Mouse (Mus musculus) inflammation-experienced regulatory T-cells (primary cell): ENCODE data around the gene Cnot10. TPM values are rescaled to one million over a fixed set of nuclear protein-coding genes. Genes with fewer than 3 reads are reported as not detected.

Experiments
- polyA plus RNA-seq, 2 experiments: library from polyadenylated mRNA; unstranded; fragments of 100-300 nt; shearing (Covaris generic); gene quantifications; one replicate each; pipeline ENCODE4 v1.2.1; 2017

Gene Cnot10
- polyA plus RNA-seq, result 10 to 100 TPM; 54.0 to 64.9 TPM

DNA sequence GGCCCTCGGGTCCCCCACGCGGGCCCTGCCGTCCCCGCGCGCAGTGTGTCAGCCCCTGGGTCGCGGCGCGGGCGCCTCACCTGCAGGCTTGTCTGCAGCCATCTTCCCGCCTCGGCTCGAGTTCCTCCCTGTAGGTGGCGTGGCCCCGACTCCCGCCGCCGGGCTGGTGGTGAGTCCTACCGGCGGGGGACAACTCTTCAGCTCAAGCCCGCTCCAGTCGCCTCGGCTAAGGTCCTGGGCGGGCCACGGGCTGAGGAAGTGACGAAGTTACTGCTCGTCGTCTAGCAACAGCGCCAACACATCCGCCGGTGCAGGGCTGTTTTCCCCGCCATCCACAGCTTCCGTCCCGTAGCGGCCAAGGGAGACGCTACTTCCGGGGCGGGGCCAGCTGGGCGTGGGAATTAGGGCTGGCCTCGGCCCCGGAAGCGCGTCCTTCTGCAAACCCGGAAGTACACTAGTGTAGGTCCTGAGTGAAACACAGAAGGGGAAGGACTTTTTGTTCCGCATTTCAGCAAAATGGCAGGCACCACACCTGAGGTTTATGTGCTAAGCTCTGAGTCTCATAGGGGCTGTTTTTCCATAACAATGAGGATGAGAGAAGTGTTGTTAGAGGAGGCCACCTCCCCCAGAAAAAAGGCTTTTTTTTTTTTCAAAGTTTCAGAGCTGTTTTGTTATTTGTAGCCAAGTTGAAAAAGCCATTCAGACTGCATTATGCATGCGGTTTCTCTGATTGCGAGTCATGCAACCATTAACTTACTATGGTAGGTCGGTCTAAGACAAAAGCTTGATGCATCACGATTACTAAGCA, at the start of gene Cnot10:
Gene Cnot10 (minus strand): TSS at position 346 of the 808 bp plus-strand sequence.

DNA sequence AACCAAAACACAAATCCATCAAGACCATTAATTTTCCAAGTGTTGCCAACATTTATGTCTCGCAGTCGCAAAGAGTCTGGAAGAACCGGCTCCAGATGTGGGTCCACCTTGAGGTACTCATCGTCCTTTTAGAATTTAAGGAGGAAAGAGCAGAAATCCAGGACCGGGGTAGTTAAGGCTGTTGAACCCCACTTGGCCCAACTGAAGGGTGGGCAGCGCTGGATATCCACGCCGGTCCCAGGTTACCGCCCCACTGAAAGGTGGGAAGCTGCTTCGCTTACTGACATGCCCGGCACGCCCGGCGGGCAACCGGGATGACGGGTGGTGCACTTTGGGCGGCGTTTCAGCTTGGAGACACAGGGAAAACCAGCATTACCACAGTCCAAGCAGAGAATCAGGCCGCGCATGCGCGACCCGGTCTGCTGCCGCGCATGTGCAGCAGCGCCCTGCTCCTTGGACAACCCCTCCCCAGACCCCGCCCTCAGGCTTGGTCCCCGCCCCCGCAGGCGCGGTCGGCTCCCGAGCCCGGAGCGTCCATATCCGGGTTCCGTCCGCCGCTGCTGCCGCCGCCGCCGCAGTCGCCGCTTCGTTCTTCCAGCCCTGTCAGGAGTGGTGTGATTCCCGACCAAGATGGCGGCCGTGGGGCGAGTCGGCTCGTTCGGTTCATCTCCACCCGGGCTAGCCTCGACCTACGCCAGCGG, 48.4 kb upstream of the Cnot10 start, which contains the start of gene Dync1li1:
Gene Dync1li1 (plus strand): TSS at position 539 of the 701 bp plus-strand sequence.

DNA sequence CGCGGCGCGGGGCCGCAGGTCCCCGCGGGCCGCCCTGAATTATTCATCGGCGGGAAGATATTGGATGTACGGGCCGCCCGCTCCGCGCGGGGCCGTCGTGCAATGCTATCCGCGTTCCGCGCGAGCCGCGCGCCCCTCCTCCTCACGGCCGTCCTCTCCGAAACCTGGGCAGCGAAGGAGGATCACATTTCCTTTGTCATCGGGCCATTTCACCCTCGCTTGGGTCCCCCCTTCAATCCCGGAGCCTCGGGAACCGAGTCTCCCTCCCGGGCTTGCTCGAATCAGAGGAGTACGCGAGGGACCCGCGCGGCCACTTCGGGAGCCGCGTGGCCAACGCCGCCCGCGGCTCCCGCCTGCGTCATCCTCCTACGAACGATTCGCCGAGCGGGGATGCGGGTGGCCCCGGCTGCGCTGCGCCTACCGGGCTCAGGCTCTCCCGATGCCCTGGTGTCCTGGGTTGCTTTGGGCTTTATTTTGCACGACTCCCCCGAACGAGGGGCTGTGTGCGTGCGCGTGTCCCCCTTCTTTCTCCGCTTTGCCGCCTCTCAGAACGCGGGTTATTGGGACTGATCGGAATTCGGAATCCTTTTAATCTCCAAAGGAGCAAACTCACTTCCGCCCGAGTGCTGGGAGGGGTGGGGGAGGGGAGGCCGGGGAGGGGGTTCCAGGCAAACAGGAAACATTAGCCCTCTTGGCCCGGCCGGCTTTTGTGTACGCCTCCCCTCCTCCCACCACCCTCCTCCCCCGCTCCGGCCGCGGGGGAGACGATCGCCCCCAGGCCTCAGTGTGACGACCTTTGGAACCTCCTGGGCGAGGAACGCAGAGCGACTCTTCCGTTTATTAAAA, 76.0 kb downstream of the Cnot10 start, which contains the start of gene Trim71:
Gene Trim71 (minus strand): TSS at position 609 of the 846 bp plus-strand sequence.

Other genes with a start within 250 kb of the Cnot10 start
- 10 to 100 TPM; 14.8 to 20.4 TPM for gene Crtap, start 249.5 kb downstream of the Cnot10 start, polyA plus RNA-seq
- gene Glb1, start 239.1 kb downstream of the Cnot10 start, polyA plus RNA-seq, result 10 to 100 TPM; 32.5 to 40.1 TPM
- gene Tmppe, start 239.1 kb downstream of the Cnot10 start, polyA plus RNA-seq, result 10 to 100 TPM; 22.6 to 26.1 TPM
- 10 to 100 TPM; 13.4 to 38.0 TPM for gene Ccr4, start 135.3 kb downstream of the Cnot10 start, polyA plus RNA-seq
- gene C130032M10Rik, start 124.5 kb downstream of the Cnot10 start, polyA plus RNA-seq, result not detected
- gene Trim71, start 75.8 kb downstream of the Cnot10 start, polyA plus RNA-seq, result 1 to 10 TPM in 1 of 2 experiments, under 1 TPM in 1; 0.08 to 1.4 TPM
- gene Dync1li1, start 48.6 kb upstream of the Cnot10 start, polyA plus RNA-seq, result 10 to 100 TPM; 63.5 to 96.7 TPM
- gene Cmtm6, start 90.9 kb upstream of the Cnot10 start, polyA plus RNA-seq, result 100 to 1,000 TPM; 163 to 215 TPM
- gene Cmtm7, start 141.7 kb upstream of the Cnot10 start, polyA plus RNA-seq, result 100 to 1,000 TPM; 115 to 194 TPM
- 1 to 10 TPM in 1 of 2 experiments, not detected in 1; 1.3 TPM for gene Cmtm8, start 204.0 kb upstream of the Cnot10 start, polyA plus RNA-seq